Mouse (Mus musculus): ENCODE results near the gene Aifm1. TPM values are rescaled to one million over a fixed set of nuclear protein-coding genes. Genes with fewer than 3 reads are reported as not detected.
A peak's percentile ranks its signal among the peaks of the same experiment; 100 is the strongest.

The Aifm1 gene
- polyA plus RNA-seq (2016; fragmentation: Nextera tagmentation; extraction: Ambion mirVana) = 65.5 and 73.0 TPM in 2 replicates

GRCm38 (mm10) chrX:48513166-48513807 lies at the start of gene Aifm1:
Aifm1 (minus strand) TSS chrX:48513563.
- H3K9me3 ChIP-seq = 0 out of 2 replicates have a peak, but pooled peaks cover 4% of the 10 kb centered on the region
- peak within 1 kb of the TSS; percentile 86 for H3K27ac ChIP-seq
- WGBS = 16% methylated on average over 45 of the region's 45 CpGs
- no peaks in the 10 kb centered on the region for H3K36me3 ChIP-seq
- no peaks in the 10 kb centered on the region for H3K27me3 ChIP-seq (ENCODE audit: insufficient read depth, poor library complexity, severe bottlenecking)
- peak; percentile 91 for DNase-seq (ENCODE audit: low spot score)
- peaks cover 10% of the 10 kb centered on the region for H3K4me1 ChIP-seq (replicated peaks)
- H3K4me3 ChIP-seq = peak within 1 kb of the TSS; percentile 59

- WGBS = 44% methylated on average over 3 of the region's 3 CpGs
- no peaks in the 10 kb centered on the region for H3K9me3 ChIP-seq
- H3K27ac ChIP-seq = no peak overlapping the region
- no peak overlapping the region for H3K4me3 ChIP-seq
- DNase-seq (ENCODE audit: low spot score) = peak; percentile 65
- no peaks in the 10 kb centered on the region for H3K27me3 ChIP-seq (ENCODE audit: insufficient read depth, poor library complexity, severe bottlenecking)
- no peaks in the 10 kb centered on the region for H3K36me3 ChIP-seq
- H3K4me1 ChIP-seq (replicated peaks) = no peaks in the 10 kb centered on the region
Measured at GRCm38 (mm10) chrX:48532175-48532574, 18.8 kb upstream of the Aifm1 start.

GRCm38 (mm10) chrX:48526435-48526834 lies 13.1 kb upstream of the Aifm1 start:
- Histone ChIP-seq H3K9me3 (no peaks in the 10 kb centered on the region), H3K4me1 (replicated peaks) (no peaks in the 10 kb centered on the region), H3K4me3 (no peak overlapping the region), H3K36me3 (no peaks in the 10 kb centered on the region), H3K27me3 (ENCODE audit: insufficient read depth, poor library complexity, severe bottlenecking) (no peaks in the 10 kb centered on the region), H3K27ac (no peak overlapping the region)
- no peak for DNase-seq (ENCODE audit: low spot score)
- 80% methylated on average over 3 of the region's 3 CpGs for WGBS

DNA sequence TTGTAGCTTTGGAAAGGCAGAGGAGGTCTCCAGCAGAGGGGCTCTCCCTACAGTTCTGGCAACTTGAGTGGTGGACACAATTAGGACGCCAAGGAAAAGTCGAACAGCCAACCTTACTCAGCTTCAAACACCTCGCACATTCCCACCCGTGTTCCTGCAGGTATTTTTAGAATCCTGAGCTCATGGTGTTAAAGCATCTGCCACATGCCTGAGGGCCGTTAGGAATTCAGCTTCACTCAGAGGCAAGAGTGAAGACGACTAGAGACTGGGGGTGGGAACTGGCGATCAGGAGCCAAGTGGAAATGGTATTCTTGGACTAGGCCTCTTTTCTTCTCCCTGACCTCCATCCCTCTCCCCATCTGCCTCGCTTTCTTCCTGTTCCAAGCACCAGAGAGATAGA lies 12.5 kb upstream of the Aifm1 start:
- no peak overlapping the region for H3K4me3 ChIP-seq
- H3K4me1 ChIP-seq (replicated peaks) = no peaks in the 10 kb centered on the region
- no peaks in the 10 kb centered on the region for H3K27me3 ChIP-seq (ENCODE audit: insufficient read depth, poor library complexity, severe bottlenecking)
- 74% methylated on average over 8 of the region's 8 CpGs for WGBS
- no peaks in the 10 kb centered on the region for H3K36me3 ChIP-seq
- H3K9me3 ChIP-seq = no peaks in the 10 kb centered on the region
- H3K27ac ChIP-seq = no peak overlapping the region
- no peak for DNase-seq (ENCODE audit: low spot score)

- DNase-seq (ENCODE audit: low spot score) = no peak
- Histone ChIP-seq H3K4me1 (replicated peaks) (no peaks in the 10 kb centered on the region), H3K27ac (no peak overlapping the region), H3K36me3 (no peaks in the 10 kb centered on the region), H3K27me3 (ENCODE audit: insufficient read depth, poor library complexity, severe bottlenecking) (no peaks in the 10 kb centered on the region), H3K4me3 (no peak overlapping the region), H3K9me3 (no peaks in the 10 kb centered on the region)
- WGBS = 78% methylated on average over 1 of the region's 1 CpGs
Measured at GRCm38 (mm10) chrX:48525332-48525731, 12.0 kb upstream of the Aifm1 start.

DNA sequence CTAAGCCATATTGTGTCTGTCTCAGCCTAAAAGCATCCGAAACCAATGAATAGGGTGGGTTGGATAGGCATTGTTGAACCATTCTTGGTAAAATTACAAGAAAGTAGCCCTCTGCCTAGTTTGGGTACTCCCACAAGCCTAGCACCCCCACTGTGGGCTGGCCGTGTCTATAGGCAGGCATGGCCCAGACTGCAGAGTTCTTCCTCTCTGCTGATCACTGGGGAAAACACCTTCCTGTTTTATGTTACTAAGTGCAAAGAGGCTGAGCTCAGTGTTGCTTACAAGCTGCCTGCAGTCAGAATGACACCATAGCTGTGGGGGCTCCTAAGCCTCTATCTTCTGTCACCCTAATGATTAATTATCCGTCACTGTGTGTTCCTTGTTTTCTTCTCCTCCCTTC lies 10.1 kb upstream of the Aifm1 start:
- DNase-seq (ENCODE audit: low spot score) = no peak
- Histone ChIP-seq H3K27ac (no peak overlapping the region), H3K4me3 (no peak overlapping the region), H3K9me3 (no peaks in the 10 kb centered on the region; the same call in 1 of the 2 replicates), H3K27me3 (ENCODE audit: insufficient read depth, poor library complexity, severe bottlenecking) (no peaks in the 10 kb centered on the region), H3K36me3 (no peaks in the 10 kb centered on the region), H3K4me1 (replicated peaks) (no peaks in the 10 kb centered on the region; the same call in 1 of the 2 replicates)
- WGBS = 76% methylated on average over 3 of the region's 3 CpGs

- Histone ChIP-seq H3K27me3 (ENCODE audit: insufficient read depth, poor library complexity, severe bottlenecking) (no peaks in the 10 kb centered on the region), H3K9me3 (peaks cover 4% of the 10 kb centered on the region; the same call in 1 of the 2 replicates), H3K4me1 (replicated peaks) (no peaks in the 10 kb centered on the region; the same call in 1 of the 2 replicates), H3K36me3 (no peaks in the 10 kb centered on the region), H3K4me3 (no peak overlapping the region), H3K27ac (no peak overlapping the region)
- WGBS = 88% methylated on average over 3 of the region's 3 CpGs
- no peak for DNase-seq (ENCODE audit: low spot score)
Measured at GRCm38 (mm10) chrX:48521651-48522050, 8.3 kb upstream of the Aifm1 start.

- H3K4me1 ChIP-seq (replicated peaks) = no peaks in the 10 kb centered on the region; the same call in 1 of the 2 replicates
- DNase-seq (ENCODE audit: low spot score) = no peak
- 16% methylated on average over 20 of the region's 20 CpGs for WGBS
- H3K36me3 ChIP-seq = no peaks in the 10 kb centered on the region
- H3K27me3 ChIP-seq (ENCODE audit: insufficient read depth, poor library complexity, severe bottlenecking) = no peaks in the 10 kb centered on the region
- peaks cover 4% of the 10 kb centered on the region; the same call in 1 of the 2 replicates for H3K9me3 ChIP-seq
- peak overlapping the region; percentile 86 for H3K27ac ChIP-seq
- H3K4me3 ChIP-seq = peak overlapping the region; percentile 57
Measured at GRCm38 (mm10) chrX:48519549-48520085, 6.3 kb upstream of the Aifm1 start.

GRCm38 (mm10) chrX:48518808-48519548 lies 5.6 kb upstream of the Aifm1 start, which contains the start of gene Rab33a:
Rab33a (plus strand) TSS chrX:48519285.
- Histone ChIP-seq H3K27me3 (ENCODE audit: insufficient read depth, poor library complexity, severe bottlenecking) (no peaks in the 10 kb centered on the region), H3K36me3 (no peaks in the 10 kb centered on the region), H3K9me3 (peaks cover 4% of the 10 kb centered on the region; the same call in 1 of the 2 replicates), H3K4me3 (peak within 1 kb of the TSS; percentile 57), H3K4me1 (replicated peaks) (peaks cover 2% of the 10 kb centered on the region; the same call in 1 of the 2 replicates), H3K27ac (peak within 1 kb of the TSS; percentile 86)
- peak; percentile 46 for DNase-seq (ENCODE audit: low spot score)
- 23% methylated on average over 33 of the region's 33 CpGs for WGBS

- Histone ChIP-seq H3K4me3 (peak overlapping the region; percentile 57), H3K36me3 (no peaks in the 10 kb centered on the region), H3K27ac (peak overlapping the region; percentile 86), H3K9me3 (peaks cover 4% of the 10 kb centered on the region; the same call in 1 of the 2 replicates), H3K27me3 (ENCODE audit: insufficient read depth, poor library complexity, severe bottlenecking) (no peaks in the 10 kb centered on the region), H3K4me1 (replicated peaks) (peaks cover 2% of the 10 kb centered on the region; the same call in 1 of the 2 replicates)
- WGBS = 24% methylated on average over 15 of the region's 15 CpGs
- DNase-seq (ENCODE audit: low spot score) = peak; percentile 55
Measured at GRCm38 (mm10) chrX:48518211-48518807, 4.9 kb upstream of the Aifm1 start.

DNA sequence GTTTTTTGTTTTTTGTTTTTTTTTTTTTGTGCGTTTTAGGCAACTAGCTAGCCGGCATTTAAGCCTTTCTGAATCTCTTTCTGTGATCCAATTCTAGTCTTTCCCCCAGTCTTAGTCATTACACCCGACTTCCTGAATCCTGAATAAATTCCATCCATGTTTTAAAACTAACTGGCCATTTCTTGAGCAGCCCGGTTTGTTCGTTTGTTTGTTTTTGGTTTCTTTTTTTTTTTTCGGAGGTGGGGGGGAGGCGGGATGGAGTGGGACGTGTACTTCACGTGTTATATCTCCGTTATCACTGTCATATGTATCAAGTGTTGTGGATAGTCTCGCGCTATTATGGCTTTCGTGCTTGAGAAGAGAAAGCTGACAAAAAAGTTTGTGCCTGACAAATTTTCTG lies 461 bp upstream of the Aifm1 start:
- peaks cover 4% of the 10 kb centered on the region; the same call in 1 of the 2 replicates for H3K9me3 ChIP-seq
- peaks cover 10% of the 10 kb centered on the region for H3K4me1 ChIP-seq (replicated peaks)
- DNase-seq (ENCODE audit: low spot score) = no peak
- WGBS = 14% methylated on average over 13 of the region's 13 CpGs
- H3K4me3 ChIP-seq = peak overlapping the region; percentile 59
- H3K27ac ChIP-seq = peak overlapping the region; percentile 86; the same call in 1 of the 2 replicates
- H3K36me3 ChIP-seq = no peaks in the 10 kb centered on the region
- H3K27me3 ChIP-seq (ENCODE audit: insufficient read depth, poor library complexity, severe bottlenecking) = no peaks in the 10 kb centered on the region

- no peaks in the 10 kb centered on the region for H3K27me3 ChIP-seq (ENCODE audit: insufficient read depth, poor library complexity, severe bottlenecking)
- no peaks in the 10 kb centered on the region for H3K4me1 ChIP-seq (replicated peaks)
- H3K36me3 ChIP-seq = peaks cover 70% of the 10 kb centered on the region
- 95% methylated on average over 8 of the region's 8 CpGs for WGBS
- no peak overlapping the region for H3K27ac ChIP-seq
- no peak overlapping the region for H3K4me3 ChIP-seq
- DNase-seq (ENCODE audit: low spot score) = no peak
- no peaks in the 10 kb centered on the region for H3K9me3 ChIP-seq
Measured at GRCm38 (mm10) chrX:48493763-48494162, 19.6 kb downstream of the Aifm1 start.

All from hindbrain, embryonic 10.5 days (tissue).